Mouse (Mus musculus) CD4-positive, CD25-positive, alpha-beta regulatory T cell, adult 4 months (primary cell): ENCODE results near the gene Gramd1c. TPM values are rescaled to one million over a fixed set of nuclear protein-coding genes. Genes with fewer than 3 reads are reported as not detected.

ENCODE experiments used
- ATAC-seq: one replicate; pipeline ENCODE4 v1.8.0; 2017
- polyA plus RNA-seq, 2 experiments: library from polyadenylated mRNA; unstranded; fragments of 100-300 nt; shearing (Covaris generic); gene quantifications; one replicate each; pipeline ENCODE4 v1.2.1; 2017

Gramd1c gene
- polyA plus RNA-seq, 2 experiments from 2014 or later, result 4.7 to 6.0 TPM

DNA sequence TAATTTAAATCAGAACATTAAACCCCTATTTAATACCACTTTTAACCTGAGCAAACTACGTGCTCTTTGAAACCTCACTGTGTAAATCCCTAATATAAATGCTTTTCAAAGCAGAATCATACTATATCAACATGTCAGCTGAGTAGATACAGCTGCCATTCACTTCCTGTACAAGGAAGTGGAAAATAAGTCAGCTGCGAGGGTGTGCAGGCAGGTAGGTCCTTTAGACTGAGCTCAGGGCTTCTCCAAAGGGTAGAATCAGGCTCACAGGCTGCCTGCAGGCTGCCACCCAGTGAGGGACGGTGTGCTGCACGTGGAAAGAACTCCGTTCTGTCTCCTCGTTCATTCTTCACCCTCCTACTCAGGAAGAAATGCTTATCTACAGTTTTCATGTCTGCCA, 108.2 kb downstream of the Gramd1c start:
- ATAC-seq, result peak; percentile 53

GRCm38 (mm10) chr16:43951591-43951990, 111.6 kb downstream of the Gramd1c start:
- no peak for ATAC-seq

- ATAC-seq, result no peak
Observed at GRCm38 (mm10) chr16:43945869-43946268, 117.3 kb downstream of the Gramd1c start.

- no peak for ATAC-seq
Observed at GRCm38 (mm10) chr16:43945351-43945750, 117.8 kb downstream of the Gramd1c start.

- ATAC-seq, result no peak
Observed at GRCm38 (mm10) chr16:43940846-43941245, 122.3 kb downstream of the Gramd1c start.

GRCm38 (mm10) chr16:43935892-43936291, 127.3 kb downstream of the Gramd1c start:
- no peak for ATAC-seq

DNA sequence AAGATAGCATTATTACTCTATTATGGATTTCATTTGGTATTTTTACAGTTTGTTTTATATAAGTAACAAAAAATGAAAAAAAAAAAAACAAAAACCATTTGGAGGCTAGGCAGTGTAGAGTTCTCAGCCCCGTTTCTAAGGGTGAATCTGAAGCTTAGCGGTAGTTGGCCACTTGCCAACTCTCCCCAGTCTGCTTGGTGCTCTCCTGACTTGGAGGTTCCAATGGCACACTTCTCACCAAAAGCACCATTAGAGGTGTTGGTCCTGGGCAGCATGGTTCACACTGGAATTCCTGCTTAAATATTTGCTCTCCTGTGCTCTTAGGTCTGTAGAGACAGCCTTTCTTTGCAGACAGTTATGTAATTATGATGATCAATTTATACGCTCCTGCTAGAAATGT, 127.8 kb downstream of the Gramd1c start:
- ATAC-seq, result no peak

GRCm38 (mm10) chr16:43934856-43935255, 128.3 kb downstream of the Gramd1c start:
- ATAC-seq, result no peak

DNA sequence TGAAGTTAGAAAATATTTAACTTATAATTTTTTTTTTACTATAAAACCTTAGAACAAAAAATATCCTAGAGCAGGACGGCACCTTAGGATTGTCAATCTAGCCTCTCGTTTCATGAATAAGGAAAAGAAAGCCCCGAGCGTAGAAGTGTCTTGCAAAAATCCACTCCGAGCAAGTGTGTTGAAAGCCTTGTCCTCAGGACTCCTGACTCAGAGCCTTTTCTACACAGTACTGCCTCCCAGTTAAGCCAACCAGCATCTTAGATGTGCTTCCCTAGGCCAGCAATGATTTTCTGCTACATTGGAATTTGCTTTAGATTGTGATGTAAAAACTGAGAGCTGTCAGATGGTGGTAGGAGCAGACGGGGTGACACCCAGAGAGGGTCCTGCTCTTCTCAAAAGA, 130.1 kb downstream of the Gramd1c start:
- no peak for ATAC-seq

DNA sequence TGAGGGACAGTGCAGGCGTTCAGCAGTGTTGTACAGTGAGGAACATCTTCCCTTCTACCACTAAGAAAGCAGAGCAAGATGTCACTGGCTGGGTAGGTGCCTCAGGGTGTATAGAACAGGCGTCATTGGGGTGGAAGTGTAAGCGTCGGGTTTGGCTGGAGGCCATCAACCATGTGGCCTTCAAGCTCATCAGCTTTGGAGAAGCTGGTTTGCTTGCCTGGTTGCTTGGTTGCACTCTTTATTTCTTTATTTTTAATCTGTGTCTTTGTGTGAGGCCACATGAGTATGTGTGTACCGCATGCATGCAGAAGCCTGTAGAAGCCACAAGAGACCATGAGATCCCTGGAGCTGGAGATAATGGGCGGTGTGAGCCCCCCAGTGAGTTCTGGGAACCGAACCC, 130.8 kb downstream of the Gramd1c start:
- ATAC-seq, result no peak

DNA sequence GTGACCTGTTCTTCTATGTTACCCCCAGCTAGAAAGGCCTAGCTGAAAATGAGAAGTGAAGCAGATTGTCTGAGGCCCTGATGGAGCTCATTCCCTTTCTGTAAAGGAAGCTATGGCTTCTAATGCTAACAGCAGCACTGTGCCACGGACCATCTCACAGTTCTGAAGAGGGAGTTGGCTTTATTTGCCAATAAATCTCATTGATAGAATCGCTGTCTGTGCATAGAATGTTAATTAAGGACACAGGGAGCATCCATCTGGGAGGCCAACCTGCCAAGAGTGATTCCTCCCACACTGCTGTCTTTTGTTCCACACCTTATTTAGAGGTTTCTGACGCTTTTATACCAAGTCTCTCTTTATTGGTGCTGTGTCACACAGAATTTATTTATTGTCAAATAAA, 131.6 kb downstream of the Gramd1c start:
- ATAC-seq, result no peak

GRCm38 (mm10) chr16:43930577-43930976, 132.6 kb downstream of the Gramd1c start:
- ATAC-seq, result no peak

Other genes starting within 250 kb of the Gramd1c start
- gene Ccdc191, start 173.5 kb downstream of the Gramd1c start, polyA plus RNA-seq, result 10 to 100 TPM; 15.6 to 17.1 TPM
- gene Qtrt2, start 136.5 kb downstream of the Gramd1c start, polyA plus RNA-seq, result 10 to 100 TPM; 22.3 to 23.5 TPM
- 1 to 10 TPM; 2.5 to 3.3 TPM for gene Zdhhc23, start 83.6 kb downstream of the Gramd1c start, polyA plus RNA-seq
- gene Atp6v1a, start 76.4 kb upstream of the Gramd1c start, polyA plus RNA-seq, result 10 to 100 TPM; 33.4 to 41.1 TPM
- gene Naa50, start 76.5 kb upstream of the Gramd1c start, polyA plus RNA-seq, result 10 to 100 TPM; 22.0 to 22.1 TPM
- gene Usf3, start 109.9 kb upstream of the Gramd1c start, polyA plus RNA-seq, result 1 to 10 TPM; 3.9 to 5.2 TPM